Mouse (Mus musculus) limb, embryonic 11.5 days (tissue): ENCODE measurements around the gene Rap1b. TPM values are rescaled to one million over a fixed set of nuclear protein-coding genes. Genes with fewer than 3 reads are reported as not detected.

Experiments used
- ATAC-seq: fragments of 200-750 bp; cut with Nextera tagmentation; 2 replicates; pipeline ENCODE4 v1.8.0; 2017; ENCODE audit warnings: low read depth; ENCODE audit not compliant: insufficient number of reproducible peaks, low FRiP score, low TSS enrichment
- DNase-seq: peaks from one replicate; pipeline ENCODE4 v3.0.0-alpha.2; 2015; ENCODE audit warnings: low spot score
- H3K27ac ChIP-seq: fragments of 300-500 bp; sonication (generic); replicated peaks from 2 replicates; pipeline ENCODE4 v1.5.1; 2014; ENCODE audit warnings: low read depth, mild to moderate bottlenecking, low read length
- H3K27me3 ChIP-seq: fragments of 300-500 bp; sonication (generic); 2 replicates; pipeline ENCODE4 v1.6.1; 2014; ENCODE audit warnings: mild to moderate bottlenecking, low read length, mixed read lengths; ENCODE audit not compliant: control insufficient read depth, insufficient read depth
- H3K36me3 ChIP-seq: fragments of 300-500 bp; sonication (generic); 2 replicates; pipeline ENCODE4 v1.6.1; 2014; ENCODE audit warnings: mild to moderate bottlenecking, low read length, moderate library complexity, mixed read lengths; ENCODE audit not compliant: control insufficient read depth, insufficient read depth
- H3K4me1 ChIP-seq: fragments of 300-500 bp; sonication (generic); 2 replicates; pipeline ENCODE4 v1.6.1; 2014; ENCODE audit warnings: low read length, mixed read lengths; ENCODE audit not compliant: control insufficient read depth, insufficient read depth
- H3K4me2 ChIP-seq: fragments of 300-500 bp; sonication (generic); 2 replicates; pipeline ENCODE4 v1.6.1; 2014; ENCODE audit warnings: low read depth, mild to moderate bottlenecking, moderate library complexity; ENCODE audit not compliant: severe bottlenecking
- H3K4me3 ChIP-seq: fragments of 300-500 bp; sonication (generic); 2 replicates; pipeline ENCODE4 v1.5.1; 2014; ENCODE audit warnings: low read depth, low read length
- H3K9ac ChIP-seq: fragments of 300-500 bp; sonication (generic); 2 replicates; pipeline ENCODE4 v1.6.1; 2014; ENCODE audit warnings: mild to moderate bottlenecking, low read length
- H3K9me3 ChIP-seq: fragments of 300-500 bp; sonication (generic); 2 replicates; pipeline ENCODE4 v1.6.1; 2016; ENCODE audit warnings: low read length; ENCODE audit not compliant: control insufficient read depth
- WGBS: fragments of 180-500 bp; shearing (Covaris S2); extraction: QIAGEN DNeasy Blood & Tissue Kit; methylation state at CpG from one replicate; pipeline ENCODE4 v1.1.7; 2014; 5-methylcytosine and 5-hydroxymethylcytosine counted together
- polyA plus RNA-seq: library from polyadenylated mRNA; unstranded; fragments of >200 nt; fragmentation: Nextera tagmentation; extraction: Ambion mirVana; gene quantifications from 2 replicates; pipeline ENCODE4 v1.2.1, GENCODE M21; 2014

Rap1b gene
- polyA plus RNA-seq, 1 experiment from 2014 or later, result 167 TPM

DNA sequence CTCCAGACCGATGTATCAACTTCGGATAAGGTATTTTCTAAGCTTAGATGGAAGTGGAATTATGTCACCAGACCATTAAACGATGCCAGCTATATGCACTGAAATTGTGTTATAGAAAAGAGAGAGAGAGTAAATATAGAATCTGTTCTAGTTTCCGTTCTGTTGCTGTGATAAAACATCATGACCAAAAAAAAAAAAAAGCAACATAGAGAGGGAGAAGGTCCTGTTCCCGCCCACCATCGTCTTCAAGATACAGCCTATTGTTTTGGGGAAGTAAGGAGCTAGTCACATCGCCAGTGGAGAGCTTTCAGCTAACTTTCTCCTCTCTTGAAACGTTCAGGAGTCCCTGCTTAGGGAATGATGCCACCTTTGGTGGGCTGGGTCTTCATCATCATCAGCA is 37.6 kb upstream of the Rap1b start:
- Histone ChIP-seq H3K27ac (no peak overlapping the region), H3K36me3 (no peaks in the 10 kb centered on the region), H3K4me3 (no peak overlapping the region), H3K4me2 (no peak overlapping the region), H3K4me1 (no peaks in the 10 kb centered on the region), H3K27me3 (no peaks in the 10 kb centered on the region), H3K9ac (no peak overlapping the region), H3K9me3 (no peaks in the 10 kb centered on the region)
- ATAC-seq, result no peak
- 90% methylated on average over 8 of the region's 8 CpGs for WGBS
- DNase-seq, result no peak

DNA sequence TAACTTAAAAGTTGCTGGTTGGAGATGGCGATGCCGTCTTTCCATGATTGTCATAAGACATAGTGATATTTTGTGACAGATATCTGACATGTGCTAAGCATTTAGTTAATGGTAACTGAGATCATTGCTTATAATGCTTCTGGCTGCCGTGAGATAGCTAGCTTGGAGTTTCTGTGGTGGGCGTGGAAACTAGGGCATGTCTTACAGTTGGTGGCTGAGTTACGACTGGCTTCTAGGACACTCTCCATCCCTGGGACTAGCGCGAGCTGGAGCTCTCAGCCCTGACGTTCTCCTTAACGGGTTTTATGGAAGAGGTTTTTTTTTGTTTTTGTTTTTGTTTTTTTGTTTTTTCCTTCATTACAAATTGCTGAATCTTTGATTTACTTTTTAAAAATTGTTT is 32.8 kb upstream of the Rap1b start:
- no peak overlapping the region for H3K9ac ChIP-seq
- H3K9me3 ChIP-seq, result no peaks in the 10 kb centered on the region
- no peak overlapping the region for H3K27ac ChIP-seq
- H3K36me3 ChIP-seq, result no peaks in the 10 kb centered on the region
- ATAC-seq (no peak), DNase-seq (no peak)
- H3K4me2 ChIP-seq, result no peak overlapping the region
- 84% methylated on average over 9 of the region's 9 CpGs for WGBS
- H3K4me3 ChIP-seq, result no peak overlapping the region
- H3K4me1 ChIP-seq, result no peaks in the 10 kb centered on the region
- H3K27me3 ChIP-seq, result no peaks in the 10 kb centered on the region

DNA sequence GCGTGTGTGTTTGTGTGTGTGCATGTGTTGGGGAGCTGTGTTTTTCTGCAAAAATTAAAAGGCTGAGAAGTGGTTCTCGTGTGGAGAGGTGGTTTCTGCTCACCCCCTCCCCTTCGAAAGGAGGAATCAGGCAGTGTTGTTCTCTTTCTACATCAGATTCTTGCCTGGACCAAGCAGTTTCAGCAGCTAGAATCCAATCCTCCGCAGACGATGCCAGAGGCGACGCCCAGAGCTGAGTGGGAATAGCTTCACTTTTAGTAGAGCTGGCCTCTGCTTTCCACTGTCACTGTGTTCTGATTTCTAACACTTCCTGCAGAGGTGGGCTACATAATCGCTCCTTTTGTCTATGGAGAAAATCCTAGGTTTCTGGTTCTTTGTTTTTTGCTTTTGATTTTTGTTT is 31.0 kb upstream of the Rap1b start:
- H3K9me3 ChIP-seq, result no peaks in the 10 kb centered on the region
- H3K4me2 ChIP-seq, result no peak overlapping the region
- no peak overlapping the region for H3K9ac ChIP-seq
- no peak for ATAC-seq
- H3K27ac ChIP-seq, result no peak overlapping the region
- no peaks in the 10 kb centered on the region for H3K4me1 ChIP-seq
- no peaks in the 10 kb centered on the region for H3K36me3 ChIP-seq
- no peak overlapping the region for H3K4me3 ChIP-seq
- DNase-seq, result no peak
- WGBS, result 78% methylated on average over 8 of the region's 8 CpGs
- H3K27me3 ChIP-seq, result no peaks in the 10 kb centered on the region

DNA sequence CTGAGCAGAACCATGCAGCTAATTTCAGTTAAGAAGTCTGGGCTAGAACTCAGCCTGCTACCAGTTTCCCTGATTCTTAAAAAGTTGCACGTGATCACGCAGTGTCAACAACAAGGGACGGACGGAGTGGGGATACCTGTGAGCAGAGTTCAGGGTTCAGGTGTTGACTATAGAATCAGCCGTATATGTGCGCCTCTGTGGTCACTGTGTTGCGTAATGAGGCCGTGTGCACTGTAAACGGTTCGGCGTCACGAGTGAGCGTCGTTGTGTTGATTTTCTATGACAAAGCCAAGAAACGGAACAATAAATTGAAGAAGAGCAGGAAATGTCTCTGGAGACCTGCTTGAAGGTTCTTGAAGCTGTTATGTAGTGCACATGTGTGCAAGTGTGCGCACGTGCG is 30.6 kb upstream of the Rap1b start:
- WGBS, result 90% methylated on average over 18 of the region's 18 CpGs
- Histone ChIP-seq H3K4me2 (no peak overlapping the region), H3K27ac (no peak overlapping the region), H3K4me3 (no peak overlapping the region), H3K9ac (no peak overlapping the region), H3K36me3 (no peaks in the 10 kb centered on the region), H3K4me1 (no peaks in the 10 kb centered on the region), H3K27me3 (no peaks in the 10 kb centered on the region), H3K9me3 (no peaks in the 10 kb centered on the region)
- DNase-seq (no peak), ATAC-seq (no peak)

DNA sequence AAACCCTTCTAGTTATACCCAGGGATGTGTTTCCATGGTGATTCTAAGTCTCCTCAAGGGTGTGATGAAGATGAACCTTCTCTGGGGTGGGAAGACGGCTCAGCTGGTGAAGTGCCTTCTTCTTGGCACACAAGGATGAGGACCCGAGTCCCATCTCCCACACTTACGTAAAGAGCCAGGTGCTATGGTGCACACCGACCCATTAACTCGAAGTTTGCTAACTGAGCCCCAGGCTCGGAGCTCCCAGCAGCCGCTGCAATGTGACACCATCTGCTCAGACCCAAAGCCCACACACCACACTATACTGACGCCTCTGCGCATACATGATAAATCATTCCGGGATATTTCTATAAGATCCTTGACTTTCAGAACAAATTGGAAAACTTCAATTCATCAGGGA is 29.1 kb upstream of the Rap1b start:
- Histone ChIP-seq H3K27me3 (no peaks in the 10 kb centered on the region), H3K4me2 (no peak overlapping the region), H3K9me3 (no peaks in the 10 kb centered on the region), H3K4me1 (no peaks in the 10 kb centered on the region), H3K27ac (no peak overlapping the region), H3K36me3 (no peaks in the 10 kb centered on the region), H3K4me3 (no peak overlapping the region), H3K9ac (no peak overlapping the region)
- 57% methylated on average over 10 of the region's 10 CpGs for WGBS
- DNase-seq (no peak), ATAC-seq (no peak)

DNA sequence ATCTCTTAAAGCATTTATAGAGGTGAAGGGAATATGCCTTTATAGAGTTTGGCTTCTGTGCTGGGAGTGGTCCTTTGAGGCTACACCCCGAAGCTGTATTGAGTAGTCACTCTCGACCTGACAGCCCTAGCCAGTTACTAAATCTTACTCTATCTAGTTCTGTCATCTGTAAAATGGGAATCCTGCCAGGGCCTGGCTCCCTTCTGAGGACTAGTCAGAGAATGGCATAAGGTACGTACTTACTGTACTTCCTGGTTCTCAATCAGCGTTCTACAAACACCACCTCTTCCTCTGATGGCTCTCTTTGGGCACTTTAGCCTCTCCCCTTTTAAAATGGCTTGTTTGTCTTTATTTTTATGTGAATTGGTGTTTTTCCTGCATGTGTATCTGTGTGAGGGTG is 28.1 kb upstream of the Rap1b start:
- Histone ChIP-seq H3K4me3 (no peak overlapping the region), H3K9me3 (no peaks in the 10 kb centered on the region), H3K36me3 (no peaks in the 10 kb centered on the region), H3K9ac (no peak overlapping the region), H3K4me1 (no peaks in the 10 kb centered on the region), H3K4me2 (no peak overlapping the region), H3K27me3 (no peaks in the 10 kb centered on the region), H3K27ac (no peak overlapping the region)
- no peak for DNase-seq
- ATAC-seq, result no peak
- 77% methylated on average over 4 of the region's 4 CpGs for WGBS

DNA sequence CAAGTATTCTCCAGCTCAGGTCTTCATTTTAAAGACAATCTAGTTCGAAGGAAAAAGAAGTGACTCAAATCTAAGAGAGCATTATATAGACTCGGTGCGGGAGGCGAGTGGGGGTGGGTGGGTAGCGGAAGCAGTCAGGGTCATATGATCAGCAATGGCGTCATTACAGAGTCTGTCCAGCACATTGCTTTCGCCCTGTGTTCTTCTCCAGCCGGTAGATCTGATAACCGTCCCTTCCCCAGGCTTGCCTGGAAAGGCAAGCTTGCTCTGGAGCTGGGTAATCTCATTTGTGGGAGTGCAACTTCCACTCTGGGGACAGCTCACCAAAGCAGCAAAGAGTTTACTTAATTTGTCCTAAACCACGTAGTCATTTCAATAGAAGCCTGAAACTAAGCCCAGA is 26.6 kb upstream of the Rap1b start:
- no peaks in the 10 kb centered on the region for H3K4me1 ChIP-seq
- WGBS, result 83% methylated on average over 10 of the region's 10 CpGs
- no peak overlapping the region for H3K9ac ChIP-seq
- DNase-seq (no peak), ATAC-seq (no peak)
- H3K27ac ChIP-seq, result no peak overlapping the region
- H3K27me3 ChIP-seq, result no peaks in the 10 kb centered on the region
- H3K36me3 ChIP-seq, result no peaks in the 10 kb centered on the region
- H3K4me2 ChIP-seq, result no peak overlapping the region
- no peak overlapping the region for H3K4me3 ChIP-seq
- no peaks in the 10 kb centered on the region for H3K9me3 ChIP-seq

DNA sequence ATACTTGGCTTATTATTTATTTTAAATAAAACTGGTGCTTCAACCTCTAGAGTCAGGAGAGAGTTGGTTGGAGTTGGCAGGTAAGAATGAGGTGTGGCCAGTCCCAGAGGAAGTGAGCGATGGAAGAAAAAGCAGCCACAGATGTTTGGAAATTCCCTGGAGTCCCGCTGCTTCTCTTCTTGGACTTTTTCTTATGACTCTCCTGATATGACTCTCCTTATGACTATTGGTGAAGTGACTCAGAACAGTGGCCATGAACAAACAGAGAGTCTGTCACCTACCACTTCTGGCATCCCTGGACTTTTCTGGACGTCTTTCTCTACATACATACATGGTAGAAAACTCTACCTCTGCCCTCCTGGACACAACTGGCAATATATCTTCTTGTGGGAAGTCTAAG is 21.5 kb upstream of the Rap1b start:
- Histone ChIP-seq H3K4me3 (no peak overlapping the region), H3K27me3 (no peaks in the 10 kb centered on the region), H3K27ac (no peak overlapping the region), H3K9me3 (no peaks in the 10 kb centered on the region), H3K9ac (no peak overlapping the region), H3K4me1 (no peaks in the 10 kb centered on the region), H3K4me2 (no peak overlapping the region), H3K36me3 (no peaks in the 10 kb centered on the region)
- no peak for ATAC-seq
- no peak for DNase-seq
- WGBS, result 92% methylated on average over 3 of the region's 3 CpGs

DNA sequence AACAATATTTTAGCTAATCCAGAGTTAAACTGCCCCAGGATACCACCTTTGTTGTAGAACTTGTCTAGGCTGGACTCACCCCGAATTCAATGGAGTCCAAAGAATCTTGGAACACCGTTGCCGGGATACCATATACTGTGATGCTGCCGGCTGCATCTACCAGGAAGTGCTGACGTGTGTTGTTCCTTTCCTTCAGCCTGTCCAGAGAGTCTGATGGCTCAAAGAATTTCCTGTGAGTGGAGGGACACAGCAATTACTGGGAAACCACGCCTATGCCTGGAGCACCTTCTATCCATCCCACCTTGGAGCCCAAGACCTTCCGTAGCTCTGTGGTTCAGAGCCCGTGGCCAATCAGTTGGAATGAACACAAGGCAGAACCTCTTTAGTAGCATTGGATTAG is 20.8 kb upstream of the Rap1b start:
- no peaks in the 10 kb centered on the region for H3K9me3 ChIP-seq
- WGBS, result 89% methylated on average over 8 of the region's 8 CpGs
- no peak for DNase-seq
- H3K27me3 ChIP-seq, result no peaks in the 10 kb centered on the region
- H3K4me3 ChIP-seq, result no peak overlapping the region
- H3K4me2 ChIP-seq, result no peak overlapping the region
- H3K36me3 ChIP-seq, result no peaks in the 10 kb centered on the region
- H3K4me1 ChIP-seq, result no peaks in the 10 kb centered on the region
- H3K27ac ChIP-seq, result no peak overlapping the region
- no peak overlapping the region for H3K9ac ChIP-seq
- no peak for ATAC-seq
